Mouse (Mus musculus): ENCODE results near the gene Pygm. TPM values are rescaled to one million over a fixed set of nuclear protein-coding genes. Genes with fewer than 3 reads are reported as not detected.
A peak's percentile ranks its signal among the peaks of the same experiment; 100 is the strongest.

Pygm gene
- 1,000 to 10,000 TPM; 1,101 to 1,298 TPM for total RNA-seq (2021)
- 1,120 and 1,632 TPM in 2 replicates for polyA plus RNA-seq (2012; rRNA removed)
- long read RNA-seq, transcript Pygm-201 (20 exons, 2,874 nt) = major isoform, 213 of 353 reads
- long read RNA-seq, partial matches to known transcripts = 128 of 353 reads
- long read RNA-seq, other reads (novel, unspliced or antisense) = 9 of 353 reads

DNA sequence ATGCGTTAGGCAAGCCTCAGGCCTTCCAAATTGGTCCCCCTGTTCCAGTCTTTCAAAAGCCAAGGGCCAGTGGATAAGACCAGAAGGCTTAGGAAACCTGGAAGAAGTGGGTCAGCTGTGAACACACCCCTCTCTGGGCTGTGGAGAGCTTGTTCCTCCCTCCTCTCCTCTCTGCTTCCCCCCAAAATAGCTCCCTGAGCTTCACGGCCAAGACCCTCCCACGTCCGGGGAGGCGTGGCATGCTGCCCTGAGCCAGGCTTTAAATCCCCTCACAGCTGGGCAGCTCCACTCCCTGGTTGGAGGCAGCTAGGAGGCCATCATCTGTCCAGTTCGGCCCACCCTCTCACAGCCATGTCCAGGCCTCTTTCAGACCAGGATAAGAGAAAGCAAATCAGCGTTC, at the start of gene Pygm:
TSS of gene Pygm (plus strand) at position 272 of the 400 bp plus-strand sequence.
- Histone ChIP-seq H3K79me2 (replicated peaks; ENCODE audit: control insufficient read depth, insufficient read depth, low read length) (0 out of 2 replicates have a peak, but pooled peaks cover 1% of the 10 kb centered on the region), H3K36me3 (ENCODE audit: control insufficient read depth, insufficient read depth, low read length) (no peaks in the 10 kb centered on the region), H3K4me1 (ENCODE audit: control insufficient read depth, insufficient read depth, low read length) (peaks cover 17% of the 10 kb centered on the region), H3K9ac (ENCODE audit: low read depth, low read length) (peak within 1 kb of the TSS; percentile 60), H3K4me3 (peak within 1 kb of the TSS; percentile 62), H3K27ac (peak within 1 kb of the TSS; percentile 92), H3K27me3 (ENCODE audit: control insufficient read depth, insufficient read depth, low read length) (no peaks in the 10 kb centered on the region)
- TF ChIP-seq CTCF (IDR thresholded peaks at IDR 0.05) (peak; percentile 26), EP300 (IDR thresholded peaks at IDR 0.05; ENCODE audit: insufficient read depth, low read depth, low read length) (peak; percentile 89), POLR2A (IDR thresholded peaks at IDR 0.05; ENCODE audit: insufficient read depth, low read depth, low read length) (peak; percentile 99)
- intact Hi-C loops (cut with DNase I) = no loop called here
- 6% methylated on average over 7 of the region's 7 CpGs for WGBS
- DNase-seq = peak; percentile 90 to 92

DNA sequence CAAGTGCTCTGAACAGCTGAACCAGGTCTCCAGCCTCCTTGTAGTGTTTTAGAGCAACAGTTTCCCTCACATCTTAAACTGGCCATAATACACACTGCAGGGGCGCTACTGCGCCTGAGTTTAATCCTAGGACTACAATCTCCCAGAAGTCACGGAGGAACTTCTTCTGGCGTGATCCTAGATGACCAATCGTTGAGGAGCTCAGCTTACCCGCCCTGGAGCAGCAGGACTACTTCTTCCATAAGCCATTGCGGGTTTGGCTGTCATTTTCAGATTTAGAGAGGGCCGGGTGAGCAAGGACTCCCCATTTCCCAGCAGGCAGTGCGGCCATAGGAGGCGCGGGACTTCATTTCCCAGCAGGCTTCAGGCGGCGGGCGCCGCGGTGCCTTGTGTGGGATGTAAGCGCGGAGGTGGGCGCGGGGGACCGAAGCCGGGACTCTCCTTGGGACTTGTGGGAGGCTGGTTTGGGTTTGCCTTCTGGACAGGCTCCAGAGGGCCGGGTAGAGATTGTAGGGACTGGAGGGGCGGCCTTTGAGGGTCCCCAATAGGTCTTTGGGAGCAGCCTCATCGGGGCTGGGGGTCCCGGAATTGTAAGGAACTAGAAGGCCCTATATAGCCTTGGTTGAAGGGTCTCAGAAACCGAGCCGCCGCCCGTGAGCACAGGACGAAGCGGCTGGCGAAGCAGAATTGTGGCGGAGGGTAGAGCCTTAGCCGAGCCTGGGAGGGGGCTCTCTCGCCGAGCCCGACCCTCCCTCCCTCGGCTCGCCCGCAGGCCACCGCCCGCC, 49.3 kb upstream of the Pygm start, which contains the start of gene Men1:
TSS of gene Men1 (plus strand) at position 307 of the 785 bp plus-strand sequence.
- no peaks in the 10 kb centered on the region; the same call in 1 of the 2 replicates for H3K79me2 ChIP-seq (replicated peaks; ENCODE audit: control insufficient read depth, insufficient read depth, low read length)
- H3K27ac ChIP-seq = peak within 1 kb of the TSS; percentile 79
- peak; percentile 73 for TF ChIP-seq CTCF (IDR thresholded peaks at IDR 0.05)
- TF ChIP-seq POLR2A (IDR thresholded peaks at IDR 0.05; ENCODE audit: insufficient read depth, low read depth, low read length) = peak; percentile 75
- TF ChIP-seq EP300 (IDR thresholded peaks at IDR 0.05; ENCODE audit: insufficient read depth, low read depth, low read length) = 0 out of 2 replicates have a peak, but pooled peaks have one; percentile 42
- intact Hi-C loops (cut with DNase I) = loop anchor here (10.0 kb wide), 2 partner anchors 250 to 370 kb away; partner anchors contain the start of genes Cdca5, Gm28374, Pola2 and Tmem262
- under 1% methylated on average over 43 of the region's 43 CpGs for WGBS
- peak within 1 kb of the TSS; percentile 83 for H3K9ac ChIP-seq (ENCODE audit: low read depth, low read length)
- peak within 1 kb of the TSS; percentile 97 for H3K4me3 ChIP-seq
- H3K4me1 ChIP-seq (ENCODE audit: control insufficient read depth, insufficient read depth, low read length) = peaks cover 9% of the 10 kb centered on the region
- H3K27me3 ChIP-seq (ENCODE audit: control insufficient read depth, insufficient read depth, low read length) = no peaks in the 10 kb centered on the region
- DNase-seq = peak; percentile 92 to 96
- no peaks in the 10 kb centered on the region for H3K36me3 ChIP-seq (ENCODE audit: control insufficient read depth, insufficient read depth, low read length)

DNA sequence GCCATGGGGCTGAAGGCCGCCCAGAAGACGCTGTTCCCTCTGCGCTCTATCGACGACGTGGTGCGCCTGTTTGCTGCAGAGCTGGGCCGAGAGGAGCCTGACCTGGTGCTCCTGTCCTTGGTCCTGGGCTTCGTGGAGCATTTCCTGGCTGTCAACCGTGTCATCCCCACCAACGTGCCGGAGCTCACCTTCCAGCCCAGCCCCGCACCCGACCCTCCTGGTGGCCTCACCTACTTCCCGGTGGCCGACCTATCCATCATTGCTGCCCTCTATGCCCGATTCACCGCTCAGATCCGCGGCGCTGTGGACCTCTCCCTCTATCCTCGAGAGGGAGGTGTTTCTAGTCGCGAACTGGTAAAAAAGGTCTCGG, 48.8 kb upstream of the Pygm start:
- H3K79me2 ChIP-seq (replicated peaks; ENCODE audit: control insufficient read depth, insufficient read depth, low read length) = no peaks in the 10 kb centered on the region; the same call in 1 of the 2 replicates
- H3K9ac ChIP-seq (ENCODE audit: low read depth, low read length) = peak overlapping the region; percentile 83
- TF ChIP-seq POLR2A (IDR thresholded peaks at IDR 0.05; ENCODE audit: insufficient read depth, low read depth, low read length) (no peak), CTCF (IDR thresholded peaks at IDR 0.05) (no peak), EP300 (IDR thresholded peaks at IDR 0.05; ENCODE audit: insufficient read depth, low read depth, low read length) (no peak)
- no peak for DNase-seq
- H3K36me3 ChIP-seq (ENCODE audit: control insufficient read depth, insufficient read depth, low read length) = no peaks in the 10 kb centered on the region
- H3K27ac ChIP-seq = peak overlapping the region; percentile 79
- WGBS = under 1% methylated on average over 25 of the region's 25 CpGs
- H3K4me1 ChIP-seq (ENCODE audit: control insufficient read depth, insufficient read depth, low read length) = peaks cover 9% of the 10 kb centered on the region
- no peaks in the 10 kb centered on the region for H3K27me3 ChIP-seq (ENCODE audit: control insufficient read depth, insufficient read depth, low read length)
- intact Hi-C loops (cut with DNase I) = loop anchor here (10.0 kb wide), 2 partner anchors 251 to 371 kb away; partner anchors contain the start of genes Cdca5, Gm28374, Pola2 and Tmem262
- peak overlapping the region; percentile 97 for H3K4me3 ChIP-seq

DNA sequence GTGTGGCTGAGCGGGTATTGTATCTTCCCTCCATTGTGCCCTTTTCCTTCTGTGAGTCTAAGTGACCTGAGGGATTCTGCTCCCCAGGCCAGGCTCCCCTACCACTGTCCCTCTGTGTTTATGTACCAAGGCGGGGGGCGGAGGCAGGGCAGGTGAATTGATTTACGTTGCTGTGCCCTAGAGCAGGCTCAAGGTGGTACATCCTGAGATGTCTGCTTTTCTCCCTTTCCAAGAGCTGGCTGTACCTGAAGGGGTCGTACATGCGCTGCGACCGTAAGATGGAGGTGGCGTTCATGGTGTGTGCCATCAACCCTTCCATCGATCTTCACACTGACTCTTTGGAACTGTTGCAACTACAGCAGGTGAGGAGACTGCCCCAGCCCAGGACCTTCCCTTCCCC, 47.3 kb upstream of the Pygm start:
- Histone ChIP-seq H3K79me2 (replicated peaks; ENCODE audit: control insufficient read depth, insufficient read depth, low read length) (no peaks in the 10 kb centered on the region; the same call in 1 of the 2 replicates), H3K27ac (no peak overlapping the region), H3K36me3 (ENCODE audit: control insufficient read depth, insufficient read depth, low read length) (no peaks in the 10 kb centered on the region), H3K4me1 (ENCODE audit: control insufficient read depth, insufficient read depth, low read length) (peaks cover 7% of the 10 kb centered on the region), H3K9ac (ENCODE audit: low read depth, low read length) (no peak overlapping the region), H3K27me3 (ENCODE audit: control insufficient read depth, insufficient read depth, low read length) (no peaks in the 10 kb centered on the region), H3K4me3 (no peak overlapping the region)
- no peak for DNase-seq
- WGBS = 95% methylated on average over 10 of the region's 10 CpGs
- intact Hi-C loops (cut with DNase I) = loop anchor here (10.0 kb wide), 2 partner anchors 252 to 372 kb away; partner anchors contain the start of genes Cdca5, Gm28374, Pola2 and Tmem262
- TF ChIP-seq EP300 (IDR thresholded peaks at IDR 0.05; ENCODE audit: insufficient read depth, low read depth, low read length) = no peak
- no peak for TF ChIP-seq POLR2A (IDR thresholded peaks at IDR 0.05; ENCODE audit: insufficient read depth, low read depth, low read length)
- TF ChIP-seq CTCF (IDR thresholded peaks at IDR 0.05) = no peak

DNA sequence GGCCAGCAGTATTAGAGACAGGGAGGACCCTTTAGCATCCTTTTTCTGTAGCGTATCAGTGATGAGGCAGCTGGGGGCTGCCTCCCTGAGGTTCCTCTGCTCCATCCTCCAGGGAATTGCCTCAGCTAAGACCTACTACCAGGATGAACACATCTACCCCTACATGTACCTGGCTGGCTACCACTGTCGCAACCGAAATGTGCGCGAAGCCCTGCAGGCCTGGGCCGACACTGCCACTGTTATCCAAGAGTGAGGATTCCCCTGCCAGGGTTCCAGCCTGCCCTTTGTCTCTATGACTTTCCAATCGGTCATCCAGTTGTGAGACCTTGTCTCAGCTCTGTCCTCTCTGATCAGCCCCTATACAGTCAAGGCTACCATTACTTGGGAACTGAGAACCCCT, 46.0 kb upstream of the Pygm start:
- intact Hi-C loops (cut with DNase I) = loop anchor here (10.0 kb wide), 2 partner anchors 253 to 373 kb away; partner anchors contain the start of genes Cdca5, Gm28374, Pola2 and Tmem262
- Histone ChIP-seq H3K9ac (ENCODE audit: low read depth, low read length) (no peak overlapping the region), H3K27ac (no peak overlapping the region), H3K27me3 (ENCODE audit: control insufficient read depth, insufficient read depth, low read length) (no peaks in the 10 kb centered on the region), H3K4me3 (no peak overlapping the region), H3K4me1 (ENCODE audit: control insufficient read depth, insufficient read depth, low read length) (peaks cover 8% of the 10 kb centered on the region), H3K79me2 (replicated peaks; ENCODE audit: control insufficient read depth, insufficient read depth, low read length) (no peaks in the 10 kb centered on the region; the same call in 1 of the 2 replicates), H3K36me3 (ENCODE audit: control insufficient read depth, insufficient read depth, low read length) (no peaks in the 10 kb centered on the region)
- 93% methylated on average over 7 of the region's 7 CpGs for WGBS
- no peak for TF ChIP-seq EP300 (IDR thresholded peaks at IDR 0.05; ENCODE audit: insufficient read depth, low read depth, low read length)
- no peak for TF ChIP-seq CTCF (IDR thresholded peaks at IDR 0.05)
- TF ChIP-seq POLR2A (IDR thresholded peaks at IDR 0.05; ENCODE audit: insufficient read depth, low read depth, low read length) = no peak
- no peak for DNase-seq
